Mouse (Mus musculus): ENCODE measurements at regions not wholly inside any gene's neighbourhood (a gene's known extent, or its start where the extent isn't known, plus 50 kb on each side); places are given as distances from the start of the nearest gene placed in this dataset.

DNA sequence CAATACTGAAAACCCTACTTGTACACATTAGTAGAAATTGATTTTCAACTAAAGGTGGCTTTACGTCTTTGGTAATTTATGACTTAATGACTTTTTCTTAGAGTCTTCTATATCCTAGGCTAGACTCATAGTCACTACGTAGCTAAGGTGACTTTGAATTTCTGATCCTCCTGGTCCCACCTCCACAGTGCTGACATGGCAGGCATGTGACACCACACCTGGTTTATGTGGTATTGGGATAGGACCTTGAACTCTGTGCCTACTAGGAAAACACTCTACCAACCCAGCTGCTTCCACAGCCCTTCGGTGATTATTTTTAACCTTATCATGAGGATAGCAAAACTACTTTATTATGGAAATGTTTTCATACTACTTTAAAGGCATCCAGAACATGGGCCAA is 51.5 kb upstream of the D7Ertd443e start:
- DNase-seq = no peak

DNA sequence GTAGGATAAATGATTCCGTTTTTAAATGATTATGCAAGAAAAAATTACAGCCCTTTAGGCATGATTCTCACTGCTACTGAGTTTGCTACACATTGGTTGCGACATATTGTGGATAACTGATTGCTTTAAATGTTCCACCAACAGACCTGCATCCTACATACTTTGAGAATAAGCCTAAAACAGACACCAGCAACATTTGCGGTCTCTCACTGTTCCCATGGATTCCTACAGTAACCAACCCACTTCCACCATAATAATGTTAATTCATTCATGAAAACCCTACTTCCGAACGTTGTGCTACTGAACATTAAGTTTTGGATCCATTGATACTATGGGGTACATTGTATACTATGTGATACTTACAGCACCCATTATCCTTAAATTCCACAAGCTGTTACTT is 53.8 kb upstream of the D7Ertd443e start:
- no peak for DNase-seq

DNA sequence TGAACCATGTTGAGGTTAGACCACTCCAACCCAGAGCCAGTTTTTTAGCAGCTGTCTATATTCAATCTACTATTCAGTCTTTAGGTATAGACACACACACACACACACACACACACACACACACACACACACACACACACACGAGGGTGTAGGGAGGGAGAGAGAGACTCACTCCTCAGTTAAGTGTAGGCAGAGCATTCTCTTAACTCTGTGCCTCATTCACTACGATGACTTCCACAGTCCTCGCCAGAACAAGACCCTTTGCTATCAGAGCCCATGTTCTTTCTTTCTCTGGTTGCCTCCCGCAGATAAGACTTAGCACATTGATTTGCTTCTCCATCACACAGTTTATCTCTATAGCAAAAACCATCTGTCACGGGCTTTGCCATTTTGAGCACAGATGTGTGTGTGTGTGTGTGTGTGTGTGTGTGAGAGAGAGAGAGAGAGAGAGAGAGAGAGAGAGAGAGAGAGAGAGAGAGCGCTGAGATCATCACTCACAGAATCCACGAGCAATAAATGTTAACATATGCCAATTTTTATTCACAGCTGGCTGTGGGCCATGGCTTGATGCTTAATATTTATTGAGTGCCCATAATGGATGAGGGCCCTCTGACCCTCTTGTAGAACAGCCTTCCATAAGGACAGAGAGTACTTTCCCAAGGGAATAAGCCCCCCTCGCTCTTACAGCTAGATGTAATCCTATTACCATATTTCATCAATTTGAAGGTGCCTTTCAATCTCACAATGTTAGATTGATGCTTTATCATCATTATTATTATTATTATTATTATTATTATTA is 59.7 kb upstream of the D7Ertd443e start:
- peak; percentile 23 for DNase-seq

DNA sequence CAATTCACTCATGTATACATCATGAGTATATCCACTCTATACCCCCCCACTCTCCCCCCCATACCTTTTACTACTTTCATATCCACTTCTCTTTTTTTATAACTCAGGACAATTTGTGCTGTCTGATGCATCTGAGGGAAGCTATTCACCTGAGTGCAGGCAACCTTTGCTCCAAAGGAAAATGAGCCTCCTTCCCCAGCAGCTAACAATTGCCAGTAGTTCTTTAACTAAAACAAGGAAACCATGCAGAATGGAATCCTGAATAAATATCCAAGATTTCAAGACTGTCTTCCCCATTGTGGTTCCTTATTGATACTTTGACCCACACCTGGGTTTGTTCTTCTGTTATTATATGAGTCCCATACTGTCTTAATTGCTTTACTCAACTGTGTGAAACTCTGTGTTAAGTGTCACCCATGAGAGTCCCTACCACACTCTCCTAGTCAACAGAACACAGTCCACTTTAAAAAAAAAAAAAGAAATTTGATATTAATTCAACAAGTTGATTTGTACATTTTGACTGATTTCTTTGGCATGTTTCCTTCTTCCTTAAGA is 62.3 kb upstream of the D7Ertd443e start:
- DNase-seq = no peak

DNA sequence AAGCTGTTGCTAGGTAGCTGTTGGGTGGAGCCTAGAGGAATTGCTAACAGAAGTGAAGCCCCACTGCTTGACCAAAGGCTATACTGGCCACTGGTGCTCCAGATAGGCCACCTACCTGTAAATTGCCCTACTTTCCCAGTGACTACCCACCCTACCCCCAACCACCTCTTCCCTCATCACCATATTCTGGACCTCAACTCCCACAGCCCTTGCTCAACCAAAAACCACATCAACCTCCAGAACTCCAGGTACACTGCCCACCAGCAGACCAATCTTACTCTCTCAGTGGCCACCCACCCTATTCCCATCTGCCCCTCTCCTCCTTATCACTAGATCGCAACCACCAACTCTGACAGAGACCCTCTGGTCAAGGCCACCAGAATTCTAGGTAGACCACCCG is 63.4 kb upstream of the D7Ertd443e start:
- no peak for DNase-seq

DNA sequence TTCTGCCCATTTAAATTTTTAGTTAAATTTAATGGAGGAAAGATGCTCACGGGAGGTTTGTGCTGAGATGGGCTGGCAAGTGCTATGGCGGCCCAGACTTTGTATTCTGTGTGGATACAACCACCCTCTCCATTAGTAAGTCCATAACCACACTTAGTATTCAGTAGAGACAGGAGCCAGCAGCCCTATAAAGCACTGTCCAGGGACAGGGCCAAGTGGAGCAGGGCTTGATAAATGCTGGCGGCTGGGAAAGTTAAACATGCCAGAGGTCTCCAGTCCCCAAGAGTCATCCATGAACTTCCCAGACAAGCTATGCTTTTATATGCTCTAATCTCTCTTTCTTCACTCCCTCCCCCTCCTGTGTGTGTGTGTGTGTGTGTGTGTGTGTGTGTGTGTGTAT is 77.2 kb upstream of the D7Ertd443e start:
- no peak for DNase-seq

DNA sequence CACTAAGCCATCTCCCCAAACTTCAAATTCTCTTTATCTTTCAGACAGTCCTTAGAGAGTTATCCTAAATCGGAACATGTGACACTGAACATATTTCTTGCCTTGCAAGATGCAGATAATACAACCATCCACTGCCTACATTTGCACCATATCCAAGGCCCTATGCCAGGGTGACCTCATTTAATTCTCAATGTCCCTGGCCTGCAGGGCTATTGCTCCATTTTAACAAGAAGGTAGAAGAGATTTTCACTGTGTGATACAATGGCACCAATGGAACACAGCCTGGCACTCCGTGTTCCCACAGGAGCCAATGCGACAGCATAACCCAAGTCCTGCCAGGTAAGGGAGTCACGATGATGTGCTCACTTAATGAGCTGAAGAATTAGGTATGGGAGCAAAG is 77.9 kb upstream of the D7Ertd443e start:
- no peak for DNase-seq

DNA sequence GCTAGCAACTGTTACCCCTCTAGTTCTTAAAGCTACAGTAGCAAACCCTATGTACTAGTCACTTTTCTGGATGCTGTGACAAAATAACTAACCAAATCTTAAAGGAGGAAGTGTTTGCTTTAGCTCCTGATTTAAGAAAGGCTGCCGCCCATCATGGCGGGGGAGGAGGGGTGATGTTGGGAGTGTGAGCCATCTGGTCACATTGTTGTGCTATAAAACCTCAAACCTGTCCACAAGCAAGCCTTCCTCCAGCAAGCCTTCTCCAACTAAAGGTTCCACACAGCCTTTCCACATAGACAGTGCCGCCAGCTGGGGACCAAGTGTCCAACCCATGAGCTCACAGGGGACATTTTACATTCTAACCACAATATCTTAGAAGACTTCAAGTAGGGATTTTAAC is 81.8 kb upstream of the D7Ertd443e start:
- DNase-seq = no peak

DNA sequence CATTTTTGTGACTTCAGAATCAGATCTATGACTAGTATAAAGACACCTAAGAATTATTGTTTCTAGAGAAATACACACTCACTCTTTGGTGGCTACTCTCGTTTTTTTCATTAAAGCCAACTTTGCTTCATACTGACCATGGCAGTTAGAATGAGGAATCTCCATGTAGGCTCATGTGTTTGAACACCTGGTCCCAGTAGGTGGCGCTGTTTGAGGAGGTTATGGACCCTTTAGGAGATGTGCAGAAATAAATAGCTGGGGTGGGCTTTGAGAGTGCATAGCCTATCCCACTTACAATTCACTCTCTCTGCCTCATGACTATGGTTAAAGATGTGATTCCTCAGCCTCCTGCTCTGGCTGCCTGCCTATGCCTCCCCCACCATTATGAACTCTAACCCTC is 85.8 kb upstream of the D7Ertd443e start:
- peak; percentile 66 for DNase-seq

DNA sequence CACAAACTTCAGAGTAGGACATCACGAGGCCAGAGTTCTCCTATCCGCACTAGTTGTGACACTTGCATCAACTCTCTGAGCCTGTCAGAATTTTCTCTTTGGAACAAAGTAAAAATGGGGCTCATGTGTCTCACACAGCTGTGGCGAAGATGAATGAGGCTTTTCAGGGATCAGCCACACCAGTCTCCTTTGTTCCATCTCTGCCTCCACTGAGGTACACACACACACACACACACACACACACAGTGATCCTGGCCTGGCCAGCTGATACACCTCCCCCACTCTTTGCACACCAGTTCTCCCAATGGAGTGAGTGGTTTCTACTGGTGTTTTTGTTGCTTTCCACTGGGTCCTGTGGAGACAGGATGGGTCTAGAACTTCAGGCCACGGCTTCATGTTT is 105.9 kb upstream of the D7Ertd443e start:
- no peak for DNase-seq

DNA sequence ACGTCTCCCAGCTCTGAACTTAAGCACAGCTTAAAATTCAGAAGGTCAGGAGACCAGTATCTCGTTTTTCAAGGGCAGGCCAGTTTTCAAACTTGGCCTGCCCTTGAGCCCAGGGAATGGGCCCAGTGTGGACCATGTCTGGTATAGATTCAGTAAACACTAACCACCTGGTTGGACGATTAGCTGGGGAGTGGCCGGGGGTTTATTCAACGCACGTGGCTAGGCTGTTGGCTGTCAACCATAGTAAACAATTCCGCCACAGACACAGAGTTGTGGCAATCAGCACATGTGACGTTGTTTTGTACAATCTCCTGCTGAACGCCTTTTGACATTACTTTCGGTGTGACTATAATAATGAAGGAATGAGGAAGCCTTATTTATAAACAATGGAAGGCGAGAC is 111.8 kb upstream of the D7Ertd443e start:
- DNase-seq = no peak

DNA sequence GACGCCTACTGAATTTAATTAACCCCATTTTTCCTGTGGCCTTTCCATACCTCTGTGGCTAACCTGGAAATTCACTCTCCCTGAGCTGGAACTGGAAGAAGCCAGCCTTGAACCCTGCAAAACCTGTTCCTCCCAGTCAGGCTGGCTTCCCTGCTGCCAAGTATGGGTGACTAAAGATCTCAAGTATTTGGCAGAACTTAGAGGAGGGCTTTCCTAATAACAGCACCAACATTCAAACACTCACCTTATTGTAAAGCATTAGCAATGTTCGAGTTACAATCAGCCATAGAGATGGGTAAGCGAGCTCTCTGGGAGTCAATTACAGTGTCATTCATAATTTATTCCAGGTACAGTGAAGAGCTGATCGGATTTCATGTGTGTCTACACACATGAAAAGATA is 112.4 kb upstream of the D7Ertd443e start:
- DNase-seq = no peak

DNA sequence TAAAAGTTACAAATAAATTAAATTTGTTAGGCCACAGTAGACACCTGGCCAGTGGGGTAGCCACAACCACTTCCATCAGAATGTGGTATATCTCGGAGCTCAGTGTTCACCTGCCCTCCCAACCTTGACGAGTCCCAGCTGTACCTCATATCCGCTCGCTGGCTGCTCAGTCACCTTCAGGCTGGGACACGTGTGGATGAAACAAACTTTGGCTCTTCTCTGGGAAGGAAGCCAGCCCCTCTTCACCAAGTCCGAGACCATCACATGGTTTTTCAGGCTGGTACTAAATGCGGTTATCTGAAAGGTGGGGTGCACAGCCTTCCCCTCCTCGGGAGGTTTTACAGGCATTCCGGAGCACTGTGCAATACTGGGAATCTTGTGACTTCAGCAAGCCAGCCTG is 113.3 kb upstream of the D7Ertd443e start:
- no peak for DNase-seq

DNA sequence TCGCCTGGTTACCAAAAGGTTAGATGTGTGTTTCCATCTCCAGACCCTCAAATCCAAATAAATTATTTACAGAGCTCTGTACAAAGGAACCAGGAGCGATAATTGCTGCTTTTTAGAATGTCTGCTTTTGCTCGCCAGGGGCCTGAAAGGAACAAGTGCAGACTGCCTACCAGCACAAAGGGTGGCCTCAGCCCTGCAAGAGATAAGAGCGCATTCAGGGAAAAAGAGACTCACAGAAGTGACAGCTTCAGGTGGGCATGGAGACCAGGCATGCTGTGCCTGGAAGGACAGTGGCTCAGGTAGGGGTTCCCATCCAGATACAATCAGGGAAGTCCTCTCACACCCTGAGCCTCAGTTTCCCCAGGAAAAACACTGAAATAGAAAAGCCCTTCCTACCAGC is 114.0 kb upstream of the D7Ertd443e start:
- no peak for DNase-seq

DNA sequence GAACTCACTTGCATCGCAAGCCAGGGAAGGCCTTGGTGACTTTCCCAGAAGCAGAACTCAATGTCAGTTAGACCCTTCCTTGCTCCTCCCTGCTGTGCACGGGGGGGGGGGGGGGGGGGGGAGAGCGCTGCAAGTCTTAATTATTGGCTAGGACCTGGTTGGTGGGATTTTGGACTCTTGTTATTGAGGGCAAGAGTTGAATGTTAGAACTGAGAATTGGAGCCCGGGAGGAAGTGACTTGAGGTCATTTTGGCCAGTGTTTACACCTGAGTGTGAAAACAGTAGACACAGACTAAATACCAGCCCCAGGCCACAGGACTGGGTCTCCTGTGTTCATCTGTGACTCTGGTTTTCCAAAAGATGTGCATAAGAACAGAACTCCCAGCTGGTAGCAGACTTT is 114.7 kb upstream of the D7Ertd443e start:
- no peak for DNase-seq

DNA sequence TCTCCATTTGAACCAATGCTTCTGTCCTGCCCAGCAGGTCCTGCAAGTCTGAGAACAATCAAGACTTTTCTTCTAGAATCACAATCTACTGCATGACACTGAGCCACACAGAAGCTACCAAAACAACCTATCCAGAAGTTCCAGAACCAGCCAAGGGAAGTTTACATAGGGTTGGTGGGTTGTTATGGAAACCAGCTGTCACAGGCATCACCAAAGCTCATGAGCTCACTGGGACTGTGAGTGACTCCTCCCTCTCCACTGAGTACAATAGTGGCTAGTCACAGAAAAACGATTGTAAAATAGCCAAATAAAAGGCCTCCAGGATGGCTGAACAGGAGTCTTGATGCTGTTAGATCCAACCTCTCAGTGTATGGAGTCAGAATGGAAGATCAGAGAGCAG is 115.6 kb upstream of the D7Ertd443e start:
- peak; percentile 42 for DNase-seq

DNA sequence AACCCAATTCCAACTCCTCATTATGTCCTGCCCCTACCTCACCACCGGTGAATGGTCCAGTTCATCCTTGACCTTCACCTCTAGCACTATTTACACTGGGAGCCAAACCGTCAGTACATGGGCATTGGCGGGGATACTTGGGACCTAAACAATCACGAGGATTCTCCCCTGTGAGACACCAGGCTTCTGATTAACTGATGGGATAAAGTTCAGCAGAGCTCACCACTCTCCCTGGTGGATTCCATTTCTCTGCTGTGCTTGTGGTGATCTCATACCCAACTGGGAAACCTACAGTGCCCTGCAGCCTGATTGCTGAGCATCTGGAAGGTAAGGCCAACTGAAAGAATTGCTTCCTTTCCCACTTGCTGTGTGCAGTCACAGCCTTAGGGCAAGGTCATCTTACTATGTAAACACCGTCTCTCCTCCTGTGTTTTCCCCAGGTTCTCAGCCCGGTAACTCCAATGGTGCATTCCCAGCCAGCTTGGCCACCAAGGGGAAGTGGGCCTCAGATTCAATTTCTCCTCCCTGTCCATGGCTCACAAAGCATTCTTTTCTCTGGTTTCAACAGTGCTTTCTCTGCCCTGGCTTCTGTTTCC is 125.0 kb upstream of the D7Ertd443e start:
- no peak for DNase-seq

DNA sequence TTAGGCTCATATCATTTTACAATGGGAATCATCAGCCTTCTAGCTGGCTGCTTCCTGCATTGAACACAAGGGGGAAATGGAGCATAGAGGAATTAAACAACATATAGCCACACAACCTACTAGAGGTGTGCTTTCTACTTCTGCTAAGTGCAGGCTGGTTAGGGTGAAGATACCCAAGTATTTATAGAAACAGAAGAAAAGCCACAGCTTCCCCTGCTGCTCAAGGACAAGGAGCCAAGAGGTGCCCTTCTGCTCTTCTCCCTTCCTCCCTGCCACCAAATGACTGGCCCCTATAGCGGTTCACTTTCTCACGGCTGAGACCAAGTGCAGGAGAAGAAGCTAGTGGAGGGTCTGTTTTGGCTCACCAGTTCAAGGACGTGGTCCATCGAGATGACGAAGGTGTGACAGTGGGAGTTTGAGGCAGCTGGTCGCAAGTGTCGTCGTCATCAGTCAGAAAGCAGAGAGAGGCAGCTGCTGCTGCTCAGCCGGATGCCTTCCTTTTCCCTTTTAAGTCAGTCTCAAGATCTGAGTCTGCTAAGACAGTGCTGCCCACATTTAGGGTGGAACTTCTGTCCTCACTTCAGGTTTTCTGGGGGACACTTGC is 134.0 kb upstream of the D7Ertd443e start:
- no peak for DNase-seq

DNA sequence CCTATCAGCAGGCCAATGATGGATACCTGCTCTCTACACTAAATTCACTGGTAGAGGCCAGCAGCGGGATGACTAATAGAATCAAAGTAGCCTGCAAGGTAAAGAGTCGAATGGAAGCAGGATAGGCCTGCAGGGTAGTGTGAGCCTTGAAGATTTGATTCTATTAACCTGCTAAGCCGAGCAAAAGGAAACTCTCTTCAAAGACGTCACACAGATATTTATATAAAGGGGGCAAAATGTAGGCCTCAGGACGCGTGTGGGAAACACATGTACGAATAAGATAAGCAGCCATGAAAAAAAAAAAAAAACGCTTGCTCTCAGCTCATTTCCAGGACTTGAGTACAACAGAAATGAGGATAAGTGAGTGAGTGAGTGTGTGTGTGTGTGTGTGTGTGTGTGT is 138.4 kb upstream of the D7Ertd443e start:
- DNase-seq = no peak

DNA sequence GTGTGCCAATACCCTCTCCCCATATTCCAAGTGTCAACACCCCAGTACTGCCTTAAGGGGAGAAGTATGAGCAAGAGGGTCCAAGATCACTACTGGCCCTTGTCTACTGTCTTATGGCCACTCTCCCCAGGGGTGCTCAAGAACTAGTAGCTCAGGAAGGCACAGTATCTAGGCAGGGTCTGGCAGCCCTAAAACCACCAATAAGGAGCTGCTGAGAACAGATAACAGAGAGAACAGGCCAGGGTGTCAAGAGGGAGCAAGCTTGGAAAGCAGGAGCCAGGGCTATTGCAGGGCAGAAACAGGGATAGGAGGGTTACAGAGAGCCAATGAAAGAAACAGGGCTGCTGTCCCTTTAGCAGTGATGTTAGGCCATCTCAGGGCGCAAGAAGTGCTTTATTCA is 139.6 kb upstream of the D7Ertd443e start:
- DNase-seq = no peak

DNA sequence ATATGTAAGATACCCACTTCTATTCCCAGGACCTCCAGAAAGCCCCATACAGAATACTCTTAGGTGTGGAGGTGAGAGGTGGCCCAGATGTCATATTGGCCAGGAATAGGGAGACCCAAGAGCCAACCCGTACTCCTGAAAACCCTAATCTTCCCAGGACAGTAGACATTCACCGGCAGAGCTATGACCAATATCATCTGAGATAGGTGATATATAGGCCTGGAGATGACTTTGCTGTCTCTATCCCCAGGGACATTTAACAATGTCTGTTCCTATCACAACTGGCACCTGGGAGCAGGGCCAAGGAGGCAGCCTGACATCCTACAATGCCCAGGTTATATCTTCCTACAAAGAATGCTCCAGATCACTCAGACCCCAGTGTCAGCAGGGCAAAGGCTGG is 140.0 kb upstream of the D7Ertd443e start:
- no peak for DNase-seq

DNA sequence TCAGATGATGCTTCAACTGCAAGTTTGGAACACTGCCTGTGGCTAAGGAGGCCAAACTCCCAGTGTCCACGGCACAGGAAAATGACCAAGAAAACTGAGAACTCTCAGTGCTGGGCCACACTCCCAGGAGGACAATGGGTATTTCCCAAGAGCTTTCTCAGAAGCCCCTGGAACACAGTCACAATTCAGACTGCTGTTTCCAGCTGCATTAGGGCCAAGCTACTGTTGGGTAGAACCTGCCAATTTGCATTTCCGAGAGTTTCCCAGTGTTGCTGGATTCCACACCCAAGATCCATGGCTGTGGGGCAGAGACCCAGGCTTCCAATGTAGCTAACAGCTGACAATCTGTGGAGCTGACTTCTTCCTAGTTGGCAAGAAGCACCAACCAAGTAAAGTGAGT is 141.9 kb upstream of the D7Ertd443e start:
- DNase-seq = no peak

DNA sequence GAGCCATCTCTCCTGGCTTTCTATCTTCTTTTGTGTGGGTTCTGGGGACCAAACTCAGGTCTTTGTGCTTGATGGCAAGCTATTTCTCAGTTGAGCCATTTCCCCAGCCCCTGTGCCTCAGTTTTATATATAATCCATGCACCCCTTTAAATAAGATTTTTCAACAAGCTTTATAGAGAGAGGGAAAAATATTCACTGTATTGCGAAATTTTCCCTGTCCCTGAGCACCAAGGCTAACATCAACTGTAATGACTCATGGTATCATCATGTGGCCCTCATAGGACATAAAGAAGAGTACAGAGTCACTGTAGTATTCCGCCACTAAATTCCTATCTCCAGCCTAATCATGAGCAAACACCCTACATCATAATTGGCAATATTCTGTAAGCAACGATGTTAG is 142.4 kb upstream of the Dock1 start:
- no peak for DNase-seq

DNA sequence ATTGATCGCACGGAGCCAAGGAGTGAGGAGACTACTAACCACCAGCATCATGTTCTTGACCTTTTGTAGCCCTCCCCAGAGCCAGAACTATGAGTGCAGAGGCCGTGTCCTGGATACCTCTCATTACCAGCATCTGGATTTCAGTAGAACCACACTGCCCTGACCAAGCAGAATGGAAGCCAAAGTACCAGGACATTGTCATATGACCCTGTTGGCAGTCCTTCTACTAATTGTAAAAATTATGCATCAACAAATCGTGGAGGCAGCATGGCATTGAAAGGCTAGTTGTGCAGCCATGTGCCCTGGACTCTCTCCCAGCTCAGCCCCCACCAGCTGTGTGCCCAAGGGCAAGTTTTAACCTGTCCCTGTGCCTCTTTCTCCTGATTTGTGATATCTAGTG is 135.6 kb upstream of the Dock1 start:
- DNase-seq = no peak
